Mouse (Mus musculus): ENCODE measurements around the gene Gnai3. TPM values are rescaled to one million over a fixed set of nuclear protein-coding genes. Genes with fewer than 3 reads are reported as not detected.

Gnai3 gene
- polyA plus RNA-seq (2015; fragmentation: Nextera tagmentation; extraction: Ambion mirVana) = 61.5 and 71.2 TPM in 2 replicates

GRCm38 (mm10) chr3:108145534-108146445 lies at the start of gene Gnai3:
TSS of gene Gnai3 (minus strand) at chr3:108146146.

DNA sequence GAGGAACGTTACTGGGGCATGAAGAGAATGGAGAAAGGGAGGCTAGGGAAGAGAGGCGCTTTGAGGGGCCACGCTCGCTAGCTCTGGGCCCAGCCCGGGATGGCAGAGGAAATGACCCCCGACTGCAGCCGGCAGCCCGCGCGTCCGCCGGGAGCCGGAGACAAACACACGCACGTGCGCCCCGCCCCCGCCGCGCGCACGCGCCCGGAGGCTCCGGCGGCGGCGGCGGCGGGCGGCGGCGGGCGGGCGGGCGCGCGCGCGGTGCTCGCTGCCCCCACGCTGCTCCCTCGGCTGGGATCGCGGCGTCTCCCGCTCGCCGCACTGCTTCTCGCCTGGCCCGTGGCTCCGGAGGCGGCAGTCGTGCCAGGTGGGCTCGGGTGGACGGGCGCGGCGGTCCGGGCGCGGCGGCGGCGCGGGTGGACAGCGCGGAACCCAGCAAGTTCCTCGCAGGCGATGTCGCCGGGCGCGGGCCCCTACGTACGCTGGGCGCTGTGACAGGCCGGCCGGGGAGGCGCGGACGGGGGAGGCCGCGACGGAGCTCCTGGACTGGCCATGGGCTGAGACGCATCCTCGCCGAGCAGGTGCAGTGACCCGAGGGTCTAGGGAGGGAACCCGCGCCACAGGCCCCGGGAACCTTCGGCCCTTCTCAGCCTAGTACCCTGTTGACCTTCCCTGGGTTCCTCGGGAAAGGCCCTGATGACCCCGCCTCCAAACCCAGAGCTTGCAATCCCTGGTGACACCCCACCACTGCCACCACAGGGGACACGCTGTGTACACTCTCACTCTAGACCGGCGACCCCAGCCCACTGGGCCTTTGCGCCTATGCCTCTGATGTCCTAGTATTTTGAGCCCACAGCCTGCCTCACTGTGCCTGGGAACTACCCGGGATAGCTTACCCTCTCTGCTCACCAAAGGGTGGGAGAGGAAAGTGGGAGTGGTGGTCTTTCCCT lies 40.4 kb upstream of the Gnai3 start, which contains the start of gene Amigo1:
Amigo1 (plus strand) TSS at position 238 of the 950 bp plus-strand sequence.

GRCm38 (mm10) chr3:108154656-108155055 lies 8.7 kb upstream of the Gnai3 start, which contains the start of gene Gpr61:
TSS of gene Gpr61 (minus strand) at chr3:108154882.

DNA sequence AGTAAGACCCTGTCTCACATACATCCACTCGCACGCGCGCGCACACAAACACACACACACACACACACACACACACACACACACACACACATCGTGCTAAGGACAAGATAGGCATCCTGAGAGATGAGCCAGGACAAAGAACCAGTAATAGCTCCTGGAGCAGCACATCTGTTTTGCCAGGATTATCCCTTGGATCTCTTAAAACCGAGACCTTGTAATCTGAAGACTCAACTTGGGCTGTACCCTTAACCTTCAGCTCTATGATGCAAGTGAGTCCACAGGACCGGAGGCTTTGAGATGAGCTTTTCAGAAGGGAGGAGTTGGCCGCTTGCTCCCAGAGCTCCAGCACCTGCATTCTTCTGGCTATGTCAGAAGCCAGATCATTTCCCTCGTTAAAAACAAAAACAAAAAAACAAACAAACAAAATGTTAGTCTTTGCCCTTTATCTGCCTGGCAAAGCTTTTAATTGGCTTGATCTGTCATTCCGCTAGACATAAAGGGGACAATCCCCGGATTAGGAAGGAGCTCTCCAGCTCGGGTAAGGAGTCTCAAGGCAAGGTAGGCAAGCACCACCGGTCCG lies 53.3 kb downstream of the Gnai3 start, which contains the start of gene Gnat2:
Gnat2 (plus strand) TSS at position 254 of the 580 bp plus-strand sequence.

DNA sequence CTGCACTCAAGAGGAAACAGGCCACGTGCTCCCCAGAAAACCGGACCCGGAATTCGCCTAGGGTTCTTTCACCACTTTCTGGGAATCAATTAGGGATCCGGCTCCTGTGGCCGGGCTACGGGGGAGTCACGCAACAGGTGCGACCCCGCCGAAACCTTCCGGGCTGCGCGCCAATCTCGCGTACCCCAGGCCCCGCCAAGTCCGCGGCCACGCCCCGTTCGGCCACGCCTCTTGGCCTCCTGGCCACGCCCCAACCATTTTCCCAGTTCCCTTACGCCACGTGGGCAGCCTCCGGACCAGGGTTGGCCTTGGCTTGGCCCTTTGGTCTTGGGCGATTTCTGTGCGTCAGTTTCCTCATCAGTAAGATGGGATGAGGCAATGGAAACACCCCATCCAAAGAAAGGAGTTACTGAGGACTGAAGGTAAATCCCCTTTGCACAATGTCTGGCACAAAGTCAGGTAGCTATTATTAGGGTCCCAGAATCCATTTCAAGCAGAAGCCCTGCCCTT lies 59.4 kb downstream of the Gnai3 start, which contains the start of gene Ampd2:
Ampd2 (minus strand) TSS at position 182 of the 510 bp plus-strand sequence.

Other genes with a start within 250 kb of the Gnai3 start
- gene Gstm7, start 214.3 kb downstream of the Gnai3 start, polyA plus RNA-seq (2015; fragmentation: Nextera tagmentation; extraction: Ambion mirVana) = 1.1 and 2.0 TPM in 2 replicates
- gene Gstm6, start 202.4 kb downstream of the Gnai3 start, polyA plus RNA-seq (2015; fragmentation: Nextera tagmentation; extraction: Ambion mirVana) = 0.25 TPM in 2 replicates
- gene Gstm3, start 176.9 kb downstream of the Gnai3 start, polyA plus RNA-seq (2015; fragmentation: Nextera tagmentation; extraction: Ambion mirVana) = not detected in 2 replicates
- gene Gstm2, start 159.7 kb downstream of the Gnai3 start, polyA plus RNA-seq (2015; fragmentation: Nextera tagmentation; extraction: Ambion mirVana) = 18.8 and 23.1 TPM in 2 replicates
- gene Gstm1, start 128.2 kb downstream of the Gnai3 start, polyA plus RNA-seq (2015; fragmentation: Nextera tagmentation; extraction: Ambion mirVana) = 46.6 and 66.5 TPM in 2 replicates
- 5.9 and 6.9 TPM in 2 replicates for gene Gstm4, start 101.3 kb downstream of the Gnai3 start, polyA plus RNA-seq (2015; fragmentation: Nextera tagmentation; extraction: Ambion mirVana)
- 40.6 and 41.5 TPM in 2 replicates for gene Ampd2, start 59.5 kb downstream of the Gnai3 start, polyA plus RNA-seq (2015; fragmentation: Nextera tagmentation; extraction: Ambion mirVana)
- gene Gnat2, start 53.4 kb downstream of the Gnai3 start, polyA plus RNA-seq (2015; fragmentation: Nextera tagmentation; extraction: Ambion mirVana) = 3.2 and 3.3 TPM in 2 replicates
- 0.04 and 0.05 TPM in 2 replicates for gene Gpr61, start 8.7 kb upstream of the Gnai3 start, polyA plus RNA-seq (2015; fragmentation: Nextera tagmentation; extraction: Ambion mirVana)
- 0.83 and 0.98 TPM in 2 replicates for gene Amigo1, start 40.2 kb upstream of the Gnai3 start, polyA plus RNA-seq (2015; fragmentation: Nextera tagmentation; extraction: Ambion mirVana)
- 2.8 and 3.6 TPM in 2 replicates for gene Cyb561d1, start 55.1 kb upstream of the Gnai3 start, polyA plus RNA-seq (2015; fragmentation: Nextera tagmentation; extraction: Ambion mirVana)
- 3.7 and 3.9 TPM in 2 replicates for gene Atxn7l2, start 64.8 kb upstream of the Gnai3 start, polyA plus RNA-seq (2015; fragmentation: Nextera tagmentation; extraction: Ambion mirVana)
- gene Sypl2, start 80.5 kb upstream of the Gnai3 start, polyA plus RNA-seq (2015; fragmentation: Nextera tagmentation; extraction: Ambion mirVana) = not detected in 2 replicates
- 216 and 222 TPM in 2 replicates for gene Psma5, start 110.8 kb upstream of the Gnai3 start, polyA plus RNA-seq (2015; fragmentation: Nextera tagmentation; extraction: Ambion mirVana)
- gene Sort1, start 137.9 kb upstream of the Gnai3 start, polyA plus RNA-seq (2015; fragmentation: Nextera tagmentation; extraction: Ambion mirVana) = 3.0 and 4.4 TPM in 2 replicates
- not detected in 2 replicates for gene Mybphl, start 218.8 kb upstream of the Gnai3 start, polyA plus RNA-seq (2015; fragmentation: Nextera tagmentation; extraction: Ambion mirVana)
- 17.4 and 18.8 TPM in 2 replicates for gene Psrc1, start 237.7 kb upstream of the Gnai3 start, polyA plus RNA-seq (2015; fragmentation: Nextera tagmentation; extraction: Ambion mirVana)